Mouse (Mus musculus): ENCODE results near the gene Gm8369.
"Not testable (repeated sequence)": the region's sequence is repeated elsewhere in the genome, so short reads cannot be mapped to it uniquely, and the experiment has no call there.

Gene Gm8369

DNA sequence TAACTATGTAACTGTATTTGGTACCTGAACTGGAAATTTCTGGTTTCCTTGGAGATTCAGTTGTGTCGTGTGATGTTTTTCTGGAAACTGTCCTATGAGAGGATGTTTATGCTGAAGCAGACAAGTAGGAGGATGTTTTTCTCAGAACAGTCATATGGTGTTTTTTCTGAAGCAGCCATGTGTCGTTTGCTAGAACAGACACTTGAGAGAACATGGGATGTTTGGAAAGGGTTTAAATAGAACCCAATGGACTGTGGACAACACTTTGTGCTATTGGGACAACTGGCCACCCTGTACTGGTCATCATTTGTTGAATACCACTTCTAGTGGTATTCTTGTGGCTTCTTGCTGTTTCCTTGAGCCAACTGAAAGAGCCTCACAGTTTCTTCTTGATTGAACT lies at the start of gene Gm8369:
Gene Gm8369, plus strand, starts transcription at position 193 of the 400 bp plus-strand sequence.
- no peak for DNase-seq

DNA sequence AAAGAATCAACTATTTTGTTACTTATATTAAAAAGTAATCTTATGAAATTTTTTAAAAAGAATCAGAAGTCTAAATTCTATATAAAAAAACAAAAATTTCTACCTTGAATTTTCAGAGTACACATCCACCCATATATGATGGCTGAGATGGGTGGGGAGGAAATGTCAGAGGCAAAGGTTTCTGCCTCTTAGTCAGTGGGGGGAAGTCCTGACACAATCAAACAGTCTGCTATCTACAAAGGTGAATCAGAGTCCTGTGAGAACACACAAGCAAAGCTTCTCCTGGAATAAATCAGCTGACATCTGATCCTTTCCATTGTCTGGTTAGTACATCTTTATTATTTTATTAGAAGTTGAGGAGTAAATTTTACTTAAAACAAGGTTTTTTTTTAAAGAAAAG lies 42.4 kb upstream of the Gm8369 start, which contains the start of gene Ms4a4b:
Gene Ms4a4b, plus strand, starts transcription at position 216 of the 400 bp plus-strand sequence.
- DNase-seq, result no peak

DNA sequence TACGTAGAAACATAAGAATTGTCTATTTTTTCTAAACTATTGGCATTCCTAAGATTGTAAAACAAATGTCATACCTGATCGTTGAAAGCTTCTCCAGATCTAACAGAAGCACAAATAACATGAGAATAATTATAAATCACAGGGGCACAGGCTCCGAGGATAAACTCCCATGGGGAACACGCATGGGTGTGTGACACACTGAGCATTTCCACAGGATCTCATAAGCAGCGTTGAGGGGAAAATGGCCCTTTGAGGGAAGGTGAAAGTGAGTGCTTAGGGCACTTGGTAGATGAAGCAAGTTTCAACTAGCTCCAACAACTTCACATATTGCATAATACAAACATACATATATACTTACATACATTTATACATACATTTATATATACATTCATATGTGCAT lies 41.8 kb upstream of the Gm8369 start:
- DNase-seq, result no peak

DNA sequence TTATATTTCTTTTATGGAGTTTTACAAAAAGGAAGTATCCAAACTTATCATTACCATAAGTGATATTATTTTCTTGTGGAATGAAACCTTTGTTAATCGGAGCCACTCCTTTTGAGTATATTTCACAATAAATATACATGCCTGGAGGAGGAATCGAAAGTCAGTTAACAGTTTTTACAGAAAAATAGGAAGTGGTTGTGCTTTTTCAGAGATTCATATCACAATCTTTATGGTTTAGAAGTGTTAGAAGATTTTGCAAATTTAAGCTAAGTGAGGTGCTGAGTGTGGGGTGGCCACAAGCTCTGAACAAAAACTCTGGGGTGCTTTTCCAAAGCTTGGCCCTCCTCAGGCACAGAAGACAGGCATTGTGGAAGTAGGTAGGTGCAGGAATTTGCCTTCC lies 38.5 kb upstream of the Gm8369 start:
- no peak for DNase-seq

DNA sequence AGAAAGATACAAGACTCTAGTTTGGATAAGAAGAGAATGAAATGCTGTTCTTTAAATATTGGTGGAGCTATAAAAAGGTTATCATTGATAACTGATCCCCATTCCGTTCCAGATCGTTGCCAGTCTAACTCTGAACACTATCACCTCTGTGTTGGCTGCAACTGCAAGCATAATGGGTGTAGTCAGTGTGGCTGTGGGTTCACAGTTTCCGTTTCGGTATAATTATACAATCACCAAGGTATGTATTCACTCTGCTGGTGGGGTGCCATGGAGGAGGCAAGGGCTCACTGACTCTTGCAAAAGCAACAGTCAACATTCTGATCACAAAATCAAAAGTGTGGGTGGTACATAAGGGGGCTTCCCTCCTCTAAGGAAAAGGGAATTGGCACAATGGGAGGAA lies 26.7 kb upstream of the Gm8369 start:
- not testable (repeated sequence) for DNase-seq

DNA sequence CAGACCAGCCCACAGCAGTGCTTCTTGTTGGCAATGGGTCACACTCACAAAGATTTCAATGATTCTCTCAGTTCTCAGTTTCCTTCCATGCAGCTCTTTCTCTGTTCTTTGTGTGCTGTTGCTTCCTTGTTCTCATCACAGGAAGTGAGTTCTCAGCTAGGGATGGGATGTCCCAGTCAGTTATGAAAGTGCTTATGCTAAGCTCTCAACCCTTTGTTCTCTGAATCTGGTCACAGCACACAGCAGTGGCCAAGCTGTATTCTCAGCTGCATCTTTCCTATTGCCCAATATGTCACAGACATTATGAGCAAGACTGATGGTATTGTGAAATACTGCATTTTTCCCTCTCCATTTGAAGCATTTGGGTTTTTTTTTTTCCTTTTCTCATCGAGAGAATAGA lies 20.9 kb upstream of the Gm8369 start:
- not testable (repeated sequence) for DNase-seq

DNA sequence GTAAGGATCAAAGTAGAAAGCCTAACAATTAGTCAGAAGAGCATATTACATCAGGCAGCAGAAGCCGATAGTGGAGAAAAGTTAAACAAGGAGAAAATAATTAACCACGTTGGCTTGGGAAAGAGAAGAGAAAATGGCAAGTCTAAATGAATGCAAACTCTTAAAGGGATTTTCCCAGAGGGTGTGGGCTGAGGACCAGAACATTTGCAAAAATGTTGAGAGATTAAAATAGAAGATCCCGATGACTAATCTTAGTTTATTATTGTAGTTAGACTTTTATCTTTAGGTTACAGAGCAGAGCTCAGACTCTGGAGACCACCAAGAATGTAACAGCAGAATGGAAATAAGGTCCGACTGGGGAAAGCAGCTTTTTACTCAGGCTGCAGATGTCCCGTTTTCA lies 19.3 kb upstream of the Gm8369 start:
- DNase-seq, result no peak

DNA sequence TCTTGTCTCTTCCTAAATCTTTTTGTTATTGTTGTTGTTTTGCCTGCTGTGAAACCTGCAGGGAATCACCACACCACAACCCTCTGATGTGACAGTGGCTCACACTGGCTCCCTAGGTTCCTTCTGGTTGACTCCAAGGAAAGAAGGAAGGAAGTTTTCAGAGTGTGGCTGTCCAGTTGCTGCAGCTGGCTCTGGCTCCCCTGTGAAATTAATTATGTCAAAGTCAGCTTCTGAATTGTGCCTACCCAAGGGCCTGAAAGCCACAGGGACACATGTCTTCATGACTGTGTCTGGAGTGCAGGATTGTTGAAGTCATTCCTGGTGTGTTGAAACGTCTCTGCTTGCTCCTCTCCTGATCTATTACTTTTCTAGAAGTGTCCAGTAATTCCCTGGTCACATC lies 17.4 kb upstream of the Gm8369 start:
- not testable (repeated sequence) for DNase-seq

DNA sequence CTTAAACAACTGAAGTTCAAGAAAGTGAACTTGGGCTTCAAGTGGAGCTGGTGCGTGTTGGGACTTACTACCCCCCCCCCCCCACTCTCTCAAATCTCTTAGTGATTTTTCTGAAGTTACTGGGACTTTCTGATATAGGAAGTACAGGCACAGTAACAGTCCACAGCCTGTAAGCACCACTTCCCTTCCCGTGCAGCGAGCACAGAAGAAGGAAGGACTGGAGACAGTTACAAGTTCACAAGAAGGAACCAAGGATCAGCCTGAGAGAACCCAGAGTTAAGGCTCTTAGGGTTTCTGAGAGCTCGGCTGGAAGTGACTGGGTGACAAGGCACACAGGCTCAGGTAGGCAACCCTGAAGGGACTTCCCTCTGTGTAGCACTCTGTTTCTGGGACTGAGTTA lies 16.5 kb upstream of the Gm8369 start, which contains the start of gene Ms4a6c:
Gene Ms4a6c, plus strand, starts transcription at position 152 of the 400 bp plus-strand sequence.
- DNase-seq, result not testable (repeated sequence)

DNA sequence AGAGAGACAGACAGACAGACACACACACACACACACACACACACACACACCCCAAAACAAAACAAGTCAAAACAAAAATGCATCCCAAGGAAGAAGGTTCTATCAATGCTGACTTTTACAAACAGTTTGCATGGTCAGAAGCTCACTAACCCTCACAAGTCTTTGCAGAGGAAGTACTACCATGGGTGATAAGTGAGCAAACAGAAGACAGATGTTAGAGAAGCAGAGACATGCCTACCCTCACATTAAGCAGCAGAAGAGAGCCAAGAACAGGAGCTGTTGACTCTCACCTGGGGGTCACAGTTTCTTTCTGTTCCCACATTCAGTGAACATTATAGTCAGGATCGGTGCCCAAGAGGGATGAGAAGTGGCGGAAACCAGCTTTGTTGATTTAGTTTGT lies 6.0 kb upstream of the Gm8369 start:
- no peak for DNase-seq

DNA sequence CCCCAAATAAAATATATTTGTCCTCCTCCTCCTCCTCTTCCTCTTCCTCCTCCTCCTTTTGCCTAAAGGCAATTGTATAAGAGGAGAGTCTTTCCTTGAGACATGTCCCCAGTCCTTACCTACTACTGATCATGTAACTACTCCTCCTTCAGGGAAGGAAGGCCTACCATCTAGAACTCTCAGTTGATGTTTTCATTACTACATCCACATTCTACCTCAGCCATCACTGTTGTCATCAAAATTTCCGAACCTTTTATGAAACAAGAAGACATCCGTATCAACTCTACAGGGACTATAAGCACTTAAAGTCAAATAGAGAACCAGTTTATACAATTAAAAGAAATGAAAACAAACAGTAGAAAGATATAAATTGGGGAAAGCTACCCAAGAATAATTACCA lies 3.1 kb upstream of the Gm8369 start:
- no peak for DNase-seq

DNA sequence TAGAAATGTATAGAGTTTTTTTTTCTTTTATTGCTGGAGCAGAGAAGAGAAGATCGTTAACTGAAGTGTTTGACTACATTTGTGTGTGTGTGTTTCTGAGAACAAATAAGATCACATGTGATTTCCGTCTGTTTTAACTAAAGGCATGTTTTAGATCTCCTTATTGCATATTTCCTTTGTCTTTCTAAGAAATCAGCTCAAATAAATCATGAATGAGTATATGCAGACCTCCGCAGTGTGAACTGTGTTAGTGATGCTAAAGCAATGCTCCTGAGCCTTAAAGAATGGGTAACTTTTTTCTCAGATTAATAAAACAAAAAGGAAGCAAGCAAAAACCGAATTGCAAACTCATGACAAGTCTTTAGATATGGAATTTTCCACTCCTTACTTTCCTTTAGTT lies 1.8 kb upstream of the Gm8369 start:
- no peak for DNase-seq

DNA sequence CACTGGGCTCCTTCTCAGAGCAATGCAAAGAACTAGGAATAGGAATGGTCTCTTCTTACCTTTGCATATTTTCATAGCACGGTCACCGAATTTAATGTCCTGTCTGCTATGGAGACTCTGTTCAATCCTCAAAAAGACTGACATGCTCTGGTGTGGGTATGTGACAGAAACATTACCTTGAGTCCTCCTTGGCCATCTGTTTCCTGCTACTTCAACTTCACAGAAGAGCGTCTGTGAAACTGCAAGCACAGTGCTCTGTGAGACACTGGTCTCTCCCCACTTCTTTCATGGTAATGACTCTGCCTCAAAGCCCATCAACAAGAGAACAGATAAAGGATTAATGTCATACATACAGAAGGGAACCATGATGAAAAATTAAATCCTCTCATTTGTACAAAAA lies 1.4 kb upstream of the Gm8369 start:
- DNase-seq, result no peak

DNA sequence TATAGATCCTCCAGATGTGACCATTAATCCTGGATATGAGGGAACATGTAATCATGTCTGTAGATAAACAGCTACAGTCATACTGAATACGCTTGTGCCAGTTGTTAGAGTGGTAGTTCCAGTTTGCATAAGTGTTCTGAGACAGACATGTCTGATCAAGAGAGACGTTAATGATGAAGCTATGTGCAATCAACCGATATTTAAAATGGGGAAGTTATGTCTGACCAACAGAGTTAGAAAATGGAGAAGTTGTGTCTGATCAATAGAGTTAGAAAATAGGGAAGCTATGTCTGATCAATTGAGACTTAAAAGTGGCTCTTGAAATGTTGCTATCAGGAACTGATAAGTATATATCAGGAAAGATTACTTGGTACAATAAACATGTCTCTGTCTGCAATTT lies 472 bp upstream of the Gm8369 start:
- no peak for DNase-seq

DNA sequence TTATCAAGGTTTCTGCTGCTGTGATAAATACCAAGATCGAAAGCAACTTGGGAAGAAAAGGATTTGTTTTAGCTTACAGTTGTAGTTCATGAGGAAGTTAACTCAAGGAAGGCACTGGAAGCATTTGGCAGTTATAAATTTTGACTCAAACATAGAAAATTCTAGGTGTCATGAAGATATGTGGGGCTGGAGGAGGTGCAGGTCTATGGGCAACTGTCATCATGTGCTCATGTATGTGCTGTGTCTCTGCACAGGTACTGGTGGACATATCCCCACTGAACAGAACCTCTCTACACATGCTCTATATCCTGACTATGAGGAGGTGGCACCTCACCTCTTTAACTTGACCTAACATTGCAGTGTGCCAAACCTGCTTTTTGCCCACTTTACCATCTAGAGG lies 861 bp downstream of the Gm8369 start:
- DNase-seq, result no peak

DNA sequence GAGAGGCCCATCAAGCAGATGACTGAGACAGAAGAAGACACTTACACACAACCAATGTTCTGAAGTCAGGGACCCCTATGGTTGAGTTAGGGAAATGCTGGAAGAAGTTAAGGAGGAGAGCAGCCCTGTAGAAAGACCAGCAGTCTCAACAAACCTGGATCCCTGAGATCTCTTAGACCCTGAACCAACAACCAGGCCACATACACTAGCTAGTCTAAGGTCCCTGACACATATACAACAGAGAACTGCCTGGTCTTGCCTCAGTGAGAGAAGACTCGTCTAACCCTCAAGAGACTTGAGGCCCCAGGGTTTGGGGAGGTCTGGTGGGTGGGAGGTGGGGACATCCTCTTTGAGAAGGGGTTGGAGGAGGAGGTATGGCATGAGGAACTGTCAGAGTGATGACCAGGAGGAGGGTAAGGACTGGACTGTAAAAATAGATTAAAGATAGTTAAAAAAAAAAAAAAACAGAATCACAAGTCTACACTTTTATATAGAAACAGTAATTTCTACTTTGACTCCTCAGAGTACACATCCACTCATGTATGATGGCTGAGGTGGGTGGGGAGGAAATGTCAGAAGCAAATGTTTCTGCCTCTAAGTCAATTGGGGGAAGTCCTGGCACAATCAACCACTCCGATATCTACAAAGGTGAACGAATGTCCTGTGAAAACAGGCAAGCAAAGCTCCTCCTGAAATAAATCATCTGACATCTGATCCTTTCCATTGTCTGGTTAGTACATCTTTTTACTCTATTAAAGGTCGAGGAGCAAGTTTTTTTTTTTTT lies 5.9 kb downstream of the Gm8369 start:
- DNase-seq, result no peak

DNA sequence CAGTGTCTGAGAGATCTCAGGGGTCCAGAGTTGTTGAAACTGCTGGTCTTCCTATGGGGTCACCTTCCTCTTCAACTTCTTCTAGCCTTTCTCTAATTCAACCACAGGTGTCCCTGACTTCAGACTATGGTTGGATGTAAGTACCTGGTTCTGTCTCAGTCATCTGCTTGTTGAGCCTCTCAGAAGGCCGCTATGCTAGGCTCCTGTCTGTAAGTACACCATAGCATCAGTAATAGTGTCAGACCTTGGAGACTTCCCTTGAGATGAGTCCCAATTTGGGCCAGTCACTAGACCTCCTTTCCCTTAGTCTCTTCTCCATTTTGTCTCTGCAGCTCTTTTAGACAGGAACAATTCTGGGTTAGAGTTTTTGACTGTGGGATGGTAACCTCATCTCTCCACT lies 6.9 kb downstream of the Gm8369 start:
- no peak for DNase-seq

DNA sequence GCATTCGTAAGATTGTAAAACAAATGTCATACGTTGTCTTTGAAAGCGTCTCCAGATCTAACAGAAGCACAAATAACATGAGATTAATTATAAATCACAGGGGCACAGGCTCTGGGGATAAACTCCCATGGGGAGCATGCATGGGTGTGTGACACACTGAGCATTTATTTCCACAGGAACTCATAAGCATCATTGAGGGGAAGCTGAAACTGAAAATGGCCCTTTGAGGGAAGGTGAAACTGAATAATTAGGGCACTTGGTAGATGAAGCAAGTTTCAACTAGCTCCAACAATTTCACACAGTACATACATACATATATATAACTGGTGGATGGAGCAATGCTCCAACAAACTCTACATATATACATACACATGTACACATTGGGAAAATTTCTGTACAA lies 8.8 kb downstream of the Gm8369 start:
- DNase-seq, result no peak

DNA sequence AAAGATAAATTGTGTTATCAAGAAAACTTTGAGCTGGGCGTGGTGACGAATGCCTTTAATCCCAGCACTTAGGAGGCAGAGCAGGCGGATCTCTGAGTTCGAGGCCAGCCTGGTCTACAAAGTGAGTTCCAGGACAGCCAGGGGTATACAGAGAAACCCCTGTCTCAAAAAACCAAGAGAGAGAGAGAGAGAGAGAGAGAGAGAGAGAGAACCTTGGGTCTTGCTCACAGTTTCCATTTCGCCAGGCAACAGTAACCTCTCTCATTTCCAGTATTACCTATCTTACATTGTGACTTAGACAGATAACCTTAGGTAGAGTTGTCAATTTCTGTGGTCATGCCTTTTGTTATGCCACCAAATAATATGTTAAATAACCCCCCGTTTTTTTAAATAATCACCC lies 10.6 kb downstream of the Gm8369 start:
- no peak for DNase-seq

DNA sequence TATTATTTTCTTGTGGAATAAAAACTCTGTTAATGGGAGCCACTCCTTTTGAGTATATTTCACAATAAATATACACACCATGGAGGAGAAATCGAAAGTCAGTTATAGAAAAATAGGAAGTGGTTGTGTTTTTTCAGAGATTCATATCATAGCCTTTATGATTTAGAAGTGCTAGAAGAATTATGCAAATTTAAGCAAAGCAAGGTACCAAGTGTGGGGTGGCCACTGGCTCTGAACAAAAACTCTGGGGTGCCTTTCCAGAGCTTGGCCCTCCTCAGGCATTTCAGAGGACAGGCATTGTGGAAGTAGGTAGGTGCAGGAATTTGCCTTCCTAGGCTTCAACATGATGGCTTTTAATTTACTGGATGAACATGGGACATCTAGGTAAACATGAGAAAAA lies 11.6 kb downstream of the Gm8369 start:
- DNase-seq, result not testable (repeated sequence)

DNA sequence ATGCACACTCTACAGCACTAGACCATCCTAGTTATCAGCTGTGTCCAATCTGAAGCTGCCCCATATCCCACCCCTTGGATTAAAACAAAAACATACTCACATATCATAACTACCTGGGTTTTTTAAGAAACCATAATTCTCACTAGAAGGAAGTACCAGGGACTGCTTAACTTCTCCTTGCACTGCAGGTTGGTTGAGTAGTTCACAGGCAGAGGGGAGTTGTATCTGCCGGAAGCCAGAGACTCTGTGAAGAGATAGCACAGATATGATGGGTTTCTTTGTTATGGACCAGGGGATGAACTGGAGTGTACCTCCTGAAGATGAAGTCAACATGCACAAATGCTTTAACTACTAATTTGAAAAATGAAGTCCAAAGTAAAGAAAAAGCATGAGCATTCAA lies 15.1 kb downstream of the Gm8369 start:
- DNase-seq, result no peak

DNA sequence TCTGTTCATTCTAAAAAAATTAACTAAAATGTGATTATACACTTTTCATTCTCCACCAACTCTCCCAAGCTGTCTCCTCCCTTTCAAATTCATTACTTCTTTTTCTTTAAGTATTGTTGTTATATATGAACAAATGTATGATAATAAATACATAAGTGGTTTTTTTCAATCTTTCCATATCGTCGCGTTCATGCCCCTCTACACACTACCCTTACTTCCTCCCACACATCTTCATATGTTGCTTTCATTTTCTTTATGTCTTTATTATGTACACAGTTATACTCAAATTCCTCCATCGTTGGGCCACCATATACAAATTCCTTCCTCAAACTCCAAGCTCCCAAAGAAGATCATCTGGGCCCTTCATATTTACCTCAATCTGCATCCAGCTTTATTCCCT lies 15.6 kb downstream of the Gm8369 start:
- DNase-seq, result no peak

DNA sequence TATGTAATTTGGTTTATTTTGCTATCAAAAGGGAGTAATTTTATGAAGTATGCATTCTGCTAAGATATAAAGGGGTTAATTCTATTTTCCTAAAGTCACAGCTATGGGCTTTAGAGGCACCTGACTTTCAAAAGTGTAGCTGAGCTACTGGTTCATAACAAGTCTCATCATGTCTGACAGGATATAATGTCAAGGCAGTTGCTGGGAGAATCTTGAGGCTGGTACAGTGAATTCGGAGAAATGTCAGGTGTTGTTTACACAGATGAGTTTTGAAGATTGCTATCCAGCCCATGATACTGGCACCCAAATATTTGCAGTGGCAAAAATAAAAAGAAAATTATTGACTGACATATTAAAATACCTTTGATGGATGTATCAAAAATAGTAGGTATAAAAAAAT lies 19.1 kb downstream of the Gm8369 start:
- DNase-seq, result no peak

DNA sequence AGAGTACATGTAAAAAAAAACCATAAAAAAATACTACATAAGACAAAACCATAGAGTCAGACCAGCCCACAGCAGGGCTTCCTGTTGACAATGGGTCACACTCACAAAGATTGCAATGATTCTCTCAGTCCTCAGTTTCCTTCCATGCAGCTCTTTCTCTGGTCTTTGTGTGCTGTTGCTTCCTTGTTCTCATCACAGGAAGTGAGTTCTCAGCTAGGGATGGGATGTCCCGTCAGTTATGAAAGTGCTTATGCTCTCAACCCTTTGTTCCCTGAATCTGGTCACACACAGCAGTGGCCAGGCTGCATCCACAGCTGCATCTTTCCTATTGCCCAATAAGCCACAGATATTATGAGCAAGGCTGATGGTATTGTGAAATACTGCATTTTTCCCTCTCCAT lies 27.7 kb downstream of the Gm8369 start:
- DNase-seq, result no peak

DNA sequence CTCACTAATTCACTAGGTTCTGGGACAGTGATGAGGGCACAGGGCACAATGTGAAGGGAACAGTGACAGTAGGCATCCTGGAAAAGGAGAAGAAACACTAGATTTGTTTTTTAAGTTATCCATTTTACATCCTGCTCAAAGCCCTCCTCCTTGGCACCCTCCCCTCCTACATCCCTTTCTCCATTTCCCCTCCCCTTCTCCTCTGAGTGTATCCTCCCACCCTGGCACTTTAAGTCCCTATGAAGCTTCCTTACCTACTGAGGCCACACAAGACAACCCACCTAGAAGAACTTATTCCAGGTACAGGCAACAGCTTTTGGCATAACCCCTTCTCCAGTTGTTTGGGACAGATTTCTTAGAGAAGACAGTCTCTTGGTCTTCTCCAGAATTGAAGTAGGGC lies 30.5 kb downstream of the Gm8369 start, which contains the start of gene Ms4a6b:
Gene Ms4a6b, plus strand, starts transcription at position 267 of the 400 bp plus-strand sequence.
- DNase-seq, result no peak
